In genomic region chr4:145045312-145046031, GRCm38 (mm10) we compare ENCODE assay signal across 19 mouse cellular contexts.
DNase-seq lines count a peak whose midpoint lies in the region; ATAC-seq lines count a peak whose summit lies in the region.
"Had no signal": no experiment of that assay in that cellular context is flagged by ENCODE, and none has a peak within 500 bp of the region (broad histone marks: within the 10 kb centered on the region; RNA-seq: fewer than 3 reads in every experiment).

No protein-coding gene starts in this region.

- H3K4me1 ChIP-seq in heart, embryonic 11.5 days (ENCODE audit: control insufficient read depth, insufficient read depth, low read length), result peaks cover 14% of the 10 kb centered on the region
- peaks cover 25% of the 10 kb centered on the region for H3K4me1 ChIP-seq in brown adipose tissue, adult 24 weeks (ENCODE audit: control insufficient read depth, insufficient read depth, insufficient read length, low read length)

- no peaks in the 10 kb centered on the region for H3K9me3 ChIP-seq in heart, embryonic 11.5 days (replicated peaks; ENCODE audit: control insufficient read depth, low read length)
- H3K9me3 ChIP-seq: embryonic facial prominence, embryonic 12.5 days; neural tube, embryonic 13.5 days had no signal

- no peak for ATAC-seq in heart, embryonic 11.5 days (replicated peaks; ENCODE audit: insufficient number of reproducible peaks, low FRiP score, low TSS enrichment)
- ATAC-seq in frontal cortex, adult (ENCODE audit: low TSS enrichment), result no peak
- ATAC-seq: forebrain, embryonic 16.5 days had no signal

- peak; percentile 92 for DNase-seq in heart, adult 11 months
- peak; percentile 44 to 54 for DNase-seq in B cell, adult 2 months
- DNase-seq in natural killer cell, adult 2 months (ENCODE audit: low spot score in 2 of 2), result peak; percentile 63 to 64
- no peak for DNase-seq in c-Kit-positive CD71-positive TER-119-positive erythroid progenitor cells, embryonic 14.5 days (ENCODE audit: low spot score)
- DNase-seq: adrenal gland, adult 8-10 months; cerebellum, adult 18-20 months; kidney, adult 18-20 months; kidney, postnatal 4 days; lung, postnatal 14 days; retina, postnatal 1 day; right cerebral cortex, postnatal 4 days; thymus, postnatal 36 days had no signal

- H3K27ac ChIP-seq in heart, embryonic 11.5 days (ENCODE audit: low read depth, low read length), result no peak overlapping the region
- peak overlapping the region; percentile 21 for H3K27ac ChIP-seq in brown adipose tissue, adult 24 weeks (replicated peaks; ENCODE audit: low read depth, low read length)
- H3K27ac ChIP-seq: embryonic facial prominence, embryonic 12.5 days; hindbrain, embryonic 14.5 days; neural tube, embryonic 13.5 days had no signal

- H3K4me3 ChIP-seq in heart, embryonic 11.5 days (ENCODE audit: low read depth, low read length), result no peak overlapping the region
- H3K4me3 ChIP-seq in brown adipose tissue, adult 24 weeks (ENCODE audit: insufficient read depth, low read depth, low read length), result no peak overlapping the region
- H3K4me3 ChIP-seq: embryonic facial prominence, embryonic 12.5 days; neural tube, embryonic 13.5 days had no signal

- no peaks in the 10 kb centered on the region for H3K27me3 ChIP-seq in heart, embryonic 11.5 days (ENCODE audit: control insufficient read depth, insufficient read depth, low read length)
- H3K27me3 ChIP-seq: embryonic facial prominence, embryonic 12.5 days; neural tube, embryonic 13.5 days had no signal

- 71% methylated on average over 5 of the region's 5 CpGs for WGBS in heart, embryonic 11.5 days (ENCODE audit: insufficient replicate concordance)

- H3K9ac ChIP-seq in heart, embryonic 11.5 days (ENCODE audit: low read depth, low read length), result no peak overlapping the region
- H3K9ac ChIP-seq: embryonic facial prominence, embryonic 12.5 days; hindbrain, embryonic 14.5 days; neural tube, embryonic 13.5 days had no signal

- no peak overlapping the region for H3K4me2 ChIP-seq in heart, embryonic 11.5 days
- H3K4me2 ChIP-seq: embryonic facial prominence, embryonic 12.5 days; hindbrain, embryonic 14.5 days; neural tube, embryonic 13.5 days had no signal

- H3K36me3 ChIP-seq in heart, embryonic 11.5 days (ENCODE audit: control insufficient read depth, insufficient read depth, low read length), result peaks cover 13% of the 10 kb centered on the region
